Mouse (Mus musculus) MEL (cell line): ENCODE results near the gene Psme3. TPM values are rescaled to one million over a fixed set of nuclear protein-coding genes. Genes with fewer than 3 reads are reported as not detected.

Experiments used
- DNase-seq: peaks from one replicate; pipeline ENCODE4 v3.0.0; 2011; ENCODE audit warnings: low read depth, low spot score
- H3K27ac ChIP-seq: 2 replicates; pipeline ENCODE4 v1.5.1; 2012; ENCODE audit warnings: low read depth, mild to moderate bottlenecking, control low read depth, low read length, moderate library complexity; ENCODE audit not compliant: control insufficient read depth
- H3K27me3 ChIP-seq, 2 experiments: fragments of 150-350 bp in 1 of 2; sonication (generic) in 1 of 2; 2 replicates each; pipeline ENCODE4 v1.6.1; 2012; ENCODE audit warnings: low read length in 2 of 2, mild to moderate bottlenecking in 2 of 2, improper control_type of control experiment in 1 of 2, moderate library complexity in 1 of 2; ENCODE audit not compliant: insufficient read depth in 2 of 2, control insufficient read depth in 1 of 2
- H3K36me3 ChIP-seq, 2 experiments: 2 replicates each; pipeline ENCODE4 v1.6.1; 2012 to 2014; ENCODE audit warnings: low read length in 2 of 2, improper control_type of control experiment in 1 of 2, inconsistent platforms in 1 of 2, mild to moderate bottlenecking in 1 of 2; ENCODE audit not compliant: insufficient read depth in 2 of 2, control insufficient read depth in 1 of 2
- H3K4me1 ChIP-seq, 2 experiments: fragments of 150-350 bp in 1 of 2; sonication (generic) in 1 of 2; 2 replicates each; pipeline ENCODE4 v1.6.1; 2012; ENCODE audit warnings: low read length in 2 of 2, improper control_type of control experiment in 1 of 2, mild to moderate bottlenecking in 1 of 2; ENCODE audit not compliant: insufficient read depth in 2 of 2, control insufficient read depth in 1 of 2
- H3K4me3 ChIP-seq, 2 experiments: fragments of 150-350 bp in 1 of 2; sonication (generic) in 1 of 2; 2 replicates each; pipeline ENCODE4 v1.5.1; 2012; ENCODE audit warnings: low read depth in 2 of 2, low read length in 2 of 2, mild to moderate bottlenecking in 2 of 2, moderate library complexity in 2 of 2, control low read depth in 1 of 2, improper control_type of control experiment in 1 of 2; ENCODE audit not compliant: control insufficient read depth in 1 of 2, insufficient read depth in 1 of 2
- H3K79me2 ChIP-seq: 2 replicates; pipeline ENCODE4 v1.6.1; 2012; ENCODE audit warnings: mild to moderate bottlenecking, low read length, moderate library complexity; ENCODE audit not compliant: control insufficient read depth, poor library complexity, insufficient read depth
- H3K9ac ChIP-seq: 2 replicates; pipeline ENCODE4 v1.6.1; 2012; ENCODE audit warnings: low read depth, mild to moderate bottlenecking, control low read depth, low read length, moderate library complexity; ENCODE audit not compliant: control insufficient read depth, poor library complexity, severe bottlenecking
- H3K9me3 ChIP-seq: fragments of 150-350 bp; sonication (generic); replicated peaks from 2 replicates; pipeline ENCODE4 v1.6.1; 2012; ENCODE audit warnings: mild to moderate bottlenecking, low read length, improper control_type of control experiment, moderate library complexity; ENCODE audit not compliant: insufficient read depth
- BHLHE40 ChIP-seq: IDR thresholded peaks from 2 replicates; pipeline ENCODE4 v1.6.1; 2012; ENCODE audit warnings: low read depth, mild to moderate bottlenecking, inconsistent platforms, low read length, improper control_type of control experiment, borderline replicate concordance
- E2F4 ChIP-seq: IDR thresholded peaks from 2 replicates; pipeline ENCODE4 v1.6.1; 2011; ENCODE audit warnings: low read depth, low read length, improper control_type of control experiment, borderline replicate concordance
- EP300 ChIP-seq, 2 experiments: IDR thresholded peaks; 2 replicates each; pipeline ENCODE4 v1.6.1; 2011; ENCODE audit warnings: improper control_type of control experiment in 2 of 2, low read length in 2 of 2, low read depth in 1 of 2, mild to moderate bottlenecking in 1 of 2
- ETS1 ChIP-seq: IDR thresholded peaks from 2 replicates; pipeline ENCODE4 v1.6.1; 2012; ENCODE audit warnings: low read depth, mild to moderate bottlenecking, inconsistent platforms, low read length, improper control_type of control experiment, moderate library complexity
- GABPA ChIP-seq: IDR thresholded peaks from 2 replicates; pipeline ENCODE4 v1.6.1; 2012; ENCODE audit warnings: low read depth, mild to moderate bottlenecking, inconsistent platforms, low read length, improper control_type of control experiment, moderate library complexity
- GATA1 ChIP-seq: IDR thresholded peaks from 2 replicates; pipeline ENCODE4 v1.6.1; 2011; ENCODE audit warnings: low read depth, low read length, improper control_type of control experiment
- MAX ChIP-seq: IDR thresholded peaks from 2 replicates; pipeline ENCODE4 v1.6.1; 2011; ENCODE audit warnings: low read length, improper control_type of control experiment
- MXI1 ChIP-seq: IDR thresholded peaks from 2 replicates; pipeline ENCODE4 v1.6.1; 2011; ENCODE audit warnings: mild to moderate bottlenecking, low read depth, low read length, improper control_type of control experiment
- MYC ChIP-seq: IDR thresholded peaks from 2 replicates; pipeline ENCODE4 v1.6.1; 2011; ENCODE audit warnings: low read depth, mild to moderate bottlenecking, low read length, improper control_type of control experiment, moderate library complexity
- NELFE ChIP-seq: IDR thresholded peaks from 2 replicates; pipeline ENCODE4 v1.6.1; 2011; ENCODE audit warnings: low read depth, low read length, improper control_type of control experiment
- NRF1 ChIP-seq: IDR thresholded peaks from 2 replicates; pipeline ENCODE4 v1.6.1; 2014; ENCODE audit warnings: low read depth, mild to moderate bottlenecking, inconsistent platforms, low read length, improper control_type of control experiment, moderate library complexity; ENCODE audit not compliant: poor library complexity, insufficient read depth, severe bottlenecking
- POLR2A ChIP-seq, 2 experiments: IDR thresholded peaks; 2 replicates each; pipeline ENCODE4 v1.6.1; 2011 to 2012; ENCODE audit warnings: low read length in 2 of 2, mild to moderate bottlenecking in 2 of 2, control low read depth in 1 of 2, improper control_type of control experiment in 1 of 2, low read depth in 1 of 2, moderate library complexity in 1 of 2; ENCODE audit not compliant: control insufficient read depth in 1 of 2, insufficient read depth in 1 of 2, poor library complexity in 1 of 2
- POLR2AphosphoS5 ChIP-seq: IDR thresholded peaks from 2 replicates; pipeline ENCODE4 v1.6.1; 2012; ENCODE audit warnings: low read depth, borderline replicate concordance, mild to moderate bottlenecking, inconsistent platforms, low read length, moderate library complexity, mixed read lengths
- TAL1 ChIP-seq: IDR thresholded peaks from 2 replicates; pipeline ENCODE4 v1.6.1; 2012; ENCODE audit warnings: mild to moderate bottlenecking, inconsistent platforms, low read length, moderate library complexity, mixed read lengths
- TBP ChIP-seq: IDR thresholded peaks from 2 replicates; pipeline ENCODE4 v1.8.0; 2011; ENCODE audit warnings: low read depth, low read length, improper control_type of control experiment
- USF1 ChIP-seq: IDR thresholded peaks from 2 replicates; pipeline ENCODE4 v1.6.1; 2014; ENCODE audit warnings: low read depth, mild to moderate bottlenecking, inconsistent platforms, low read length, improper control_type of control experiment, moderate library complexity
- USF2 ChIP-seq, 2 experiments: IDR thresholded peaks; 2 replicates each; pipeline ENCODE4 v1.6.1; 2011 to 2012; ENCODE audit warnings: improper control_type of control experiment in 2 of 2, low read length in 2 of 2, borderline replicate concordance in 1 of 2, inconsistent platforms in 1 of 2, low read depth in 1 of 2, mild to moderate bottlenecking in 1 of 2; ENCODE audit not compliant: insufficient read depth in 1 of 2
- ZNF384 ChIP-seq: IDR thresholded peaks from 2 replicates; pipeline ENCODE4 v1.6.1; 2012; ENCODE audit warnings: low read depth, mild to moderate bottlenecking, inconsistent platforms, low read length, improper control_type of control experiment
- polyA plus RNA-seq, 2 experiments: library from polyadenylated mRNA; stranded (reverse) in 1 of 2; unstranded in 1 of 2; fragments of >175 nt in 1 of 2; fragments of >200 nt in 1 of 2; gene quantifications; 2 replicates each; pipeline versions ENCODE4 v1.2.1 to v1.2.4; 2012; ENCODE audit warnings: low replicate concordance in 2 of 2, low read depth in 1 of 2; ENCODE audit not compliant: insufficient read length in 2 of 2, insufficient read depth in 1 of 2, missing spikeins in 1 of 2
- total RNA-seq: library from RNA; depleted of rRNA; stranded (reverse); fragments of 300-350 nt; gene quantifications from 2 replicates; pipeline ENCODE4 v1.2.3, GENCODE M21; 2012

Gene Psme3
- total and polyA plus RNA-seq, 3 experiments, result 139 to 446 (median 369) TPM

DNA sequence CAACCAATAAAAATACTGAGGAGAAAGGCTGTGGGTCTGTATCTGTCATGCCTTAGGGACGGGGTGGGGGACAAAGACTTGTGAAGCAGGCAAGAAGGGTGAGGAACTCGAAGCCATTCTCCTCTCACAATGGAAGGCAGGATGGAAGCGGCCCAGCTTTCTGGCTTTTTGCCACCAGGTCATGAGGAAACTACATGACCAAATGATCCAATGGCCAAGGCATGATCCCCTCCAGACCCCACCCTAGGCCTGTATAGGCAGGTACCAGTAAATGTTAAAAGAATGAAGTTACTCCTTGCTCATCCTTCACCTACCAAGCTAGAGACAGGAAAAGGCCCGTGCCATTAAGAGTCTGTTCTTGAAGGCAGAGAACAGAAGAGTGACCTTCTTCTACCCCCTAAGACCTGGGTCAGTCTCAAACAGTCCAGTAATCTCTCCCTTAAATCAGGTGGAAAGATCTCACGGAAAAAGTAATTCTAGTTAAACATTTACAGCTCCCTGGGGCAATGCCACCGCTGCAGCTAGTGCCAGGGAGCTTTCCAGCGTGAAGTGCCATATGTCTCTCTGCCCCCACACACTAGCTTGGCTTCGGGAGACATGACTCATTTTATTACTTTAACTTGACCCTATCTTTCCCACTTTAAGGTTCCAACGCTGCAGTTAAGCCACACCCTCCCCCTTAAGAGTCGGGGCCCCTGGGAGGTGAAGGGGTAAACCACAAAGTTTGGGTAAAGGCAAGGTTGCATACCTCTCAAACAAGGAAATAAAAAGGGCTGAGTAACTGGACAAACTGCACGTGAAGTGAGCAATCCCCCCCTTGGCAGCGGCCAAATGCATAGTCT is 38.4 kb upstream of the Psme3 start:
- Histone ChIP-seq H3K9ac (peak overlapping the region; percentile 79), H3K27me3 (no peaks in the 10 kb centered on the region), H3K79me2 (peaks cover 15% of the 10 kb centered on the region), H3K4me3 (peak overlapping the region; percentile 76 to 80), H3K4me1 (peaks cover 0 to 18% of the 10 kb centered on the region in 2 experiments; a peak in 3 of 4 replicates), H3K9me3 (no peaks in the 10 kb centered on the region), H3K36me3 (peaks cover 0 to 13% of the 10 kb centered on the region in 2 experiments; a peak in 2 of 4 replicates), H3K27ac (peak overlapping the region; percentile 69)
- TF ChIP-seq MAX, result 0 out of 2 replicates have a peak, but pooled peaks have one; percentile 10
- TF ChIP-seq GABPA, result no peak
- TF ChIP-seq USF2 (IDR thresholded peaks at IDR 0.05; ENCODE audit: borderline replicate concordance in 1 of 2, insufficient read depth in 1 of 2, low read depth in 1 of 2, low read length in 2 of 2), result no peak
- no peak for TF ChIP-seq NRF1
- TF ChIP-seq GATA1, result 0 out of 2 replicates have a peak, but pooled peaks have one; percentile 6
- no peak for TF ChIP-seq TAL1
- peak; percentile 76 for TF ChIP-seq TBP
- TF ChIP-seq MXI1, result 0 out of 2 replicates have a peak, but pooled peaks have one; percentile 0
- peak; percentile 45 to 51; a peak in 3 of 4 replicates for TF ChIP-seq EP300 (IDR thresholded peaks at IDR 0.05; ENCODE audit: low read depth in 1 of 2, low read length in 2 of 2)
- TF ChIP-seq MYC, result no peak
- no peak for TF ChIP-seq USF1
- TF ChIP-seq POLR2AphosphoS5, result no peak
- no peak for TF ChIP-seq ETS1
- no peak for TF ChIP-seq ZNF384
- no peak for TF ChIP-seq E2F4
- peak; percentile 35; the same call in 1 of the 2 replicates for TF ChIP-seq NELFE
- peak; percentile 46; the same call in 1 of the 2 replicates for TF ChIP-seq BHLHE40
- peak in 1 of 2 experiments; percentile 56; a peak in 3 of 4 replicates for TF ChIP-seq POLR2A (IDR thresholded peaks at IDR 0.05; ENCODE audit: control insufficient read depth in 1 of 2, insufficient read depth in 1 of 2, low read depth in 1 of 2, low read length in 2 of 2, poor library complexity in 1 of 2)
- peak; percentile 78 for DNase-seq
